Mouse (Mus musculus) thymus, postnatal 14 days (tissue): ENCODE results near the gene Tmed3.
A peak's percentile ranks its signal among the peaks of the same experiment; 100 is the strongest.

Experiments used
- DNase-seq: peaks from one replicate; pipeline ENCODE4 v3.0.0; 2021

Tmed3 gene

GRCm38 (mm10) chr9:89704265-89705196 is at the start of gene Tmed3:
Gene Tmed3, minus strand, starts transcription at chr9:89705068.
- peak; percentile 95 for DNase-seq

- no peak for DNase-seq
Measured at GRCm38 (mm10) chr9:89740041-89740440, 35.2 kb upstream of the Tmed3 start.

GRCm38 (mm10) chr9:89738295-89738694 is 33.4 kb upstream of the Tmed3 start, which contains the start of gene Ankrd34c:
Gene Ankrd34c, minus strand, starts transcription at chr9:89738475.
- no peak for DNase-seq

GRCm38 (mm10) chr9:89737888-89738287 is 33.0 kb upstream of the Tmed3 start:
- DNase-seq, result no peak

- DNase-seq, result peak; percentile 16
Measured at GRCm38 (mm10) chr9:89736932-89737705, 32.3 kb upstream of the Tmed3 start.

- DNase-seq, result peak; percentile 54
Measured at GRCm38 (mm10) chr9:89706906-89707305, 2.0 kb upstream of the Tmed3 start.

- DNase-seq, result no peak
Measured at GRCm38 (mm10) chr9:89705197-89705533, 297 bp upstream of the Tmed3 start.

GRCm38 (mm10) chr9:89700910-89701457 is 3.9 kb downstream of the Tmed3 start:
- no peak for DNase-seq

- DNase-seq, result no peak
Measured at GRCm38 (mm10) chr9:89695143-89695542, 9.7 kb downstream of the Tmed3 start.

- no peak for DNase-seq
Measured at GRCm38 (mm10) chr9:89693670-89694069, 11.2 kb downstream of the Tmed3 start.

- no peak for DNase-seq
Measured at GRCm38 (mm10) chr9:89689179-89689578, 15.7 kb downstream of the Tmed3 start.

GRCm38 (mm10) chr9:89687503-89688226 is 17.2 kb downstream of the Tmed3 start:
- DNase-seq, result peak; percentile 44

- peak; percentile 34 for DNase-seq
Measured at GRCm38 (mm10) chr9:89686262-89686661, 18.6 kb downstream of the Tmed3 start.

GRCm38 (mm10) chr9:89678974-89679373 is 25.9 kb downstream of the Tmed3 start:
- DNase-seq, result no peak

GRCm38 (mm10) chr9:89674014-89674618 is 30.8 kb downstream of the Tmed3 start:
- peak; percentile 71 for DNase-seq

- no peak for DNase-seq
Measured at GRCm38 (mm10) chr9:89673402-89673801, 31.5 kb downstream of the Tmed3 start.

- no peak for DNase-seq
Measured at GRCm38 (mm10) chr9:89669878-89670277, 35.0 kb downstream of the Tmed3 start.

- DNase-seq, result peak; percentile 33
Measured at GRCm38 (mm10) chr9:89667306-89667942, 37.4 kb downstream of the Tmed3 start.

- DNase-seq, result no peak
Measured at GRCm38 (mm10) chr9:89650913-89651312, 54.0 kb downstream of the Tmed3 start.
